Mouse (Mus musculus) embryonic stem cell, embryonic (primary cell): ENCODE data around the gene Ccl22.

ENCODE experiments used
- CTCF ChIA-PET, 4 experiments: fragments of 300-600 bp in 2 of 4; fragments of 350-600 bp in 2 of 4; sonication (Branson Sonifier 250); formaldehyde crosslinking; loops; one replicate each; lab custom pipeline; 2022; ENCODE audit warnings: inconsistent platforms in 2 of 4; lab: Charles Lee
- POLR2A ChIA-PET, 4 experiments: fragments of 300-600 bp in 2 of 4; fragments of 350-600 bp in 2 of 4; sonication (Branson Sonifier 250); formaldehyde crosslinking; loops; one replicate each; lab custom pipeline; 2022; ENCODE audit warnings: antibody characterized with exemption in 4 of 4, inconsistent platforms in 1 of 4; lab: Charles Lee

Ccl22 gene

GRCm38 (mm10) chr8:94783890-94784289 is 38.5 kb downstream of the Ccl22 start:
- CTCF ChIA-PET: interaction anchor here in 2 of 4 experiments (0.6 to 1.2 kb wide), 2 partner anchors 17 to 84 kb away, joined by 3 to 4 read pairs; no protein-coding TSS in a partner anchor
- POLR2A ChIA-PET: interaction anchor here in 2 of 4 experiments (1.1 to 4.1 kb wide), 2 partner anchors 11 to 12 kb away, joined by 3 to 30 read pairs; partner anchors contain the start of gene Cx3cl1 (in 2 of the 2)

- ChIA-PET POLR2A (interaction anchor here in 2 of 4 experiments (1.1 to 4.1 kb wide), 2 partner anchors 12 to 14 kb away, joined by 3 to 30 read pairs; partner anchors contain the start of gene Cx3cl1 (in 2 of the 2)), CTCF (interaction anchor here (0.6 to 1.8 kb wide), 9 partner anchors 12 to 128 kb away, joined by 3 to 8 read pairs (median 4); partner anchors contain the start of gene Cx3cl1 (in 1 of the 4))
Measured at GRCm38 (mm10) chr8:94785247-94785985, 40.0 kb downstream of the Ccl22 start.

GRCm38 (mm10) chr8:94785995-94786595 is 40.7 kb downstream of the Ccl22 start:
- ChIA-PET CTCF (interaction anchor here in 3 of 4 experiments (0.6 to 1.8 kb wide), 9 partner anchors 13 to 781 kb away, joined by 3 to 8 read pairs (median 4); partner anchors contain the start of gene Cx3cl1 (in 1 of the 3)), POLR2A (interaction anchor here in 1 of 4 experiments (4.1 kb wide), 1 partner anchor 13 kb away, joined by 30 read pairs; the partner anchor contains the start of gene Cx3cl1)

DNA sequence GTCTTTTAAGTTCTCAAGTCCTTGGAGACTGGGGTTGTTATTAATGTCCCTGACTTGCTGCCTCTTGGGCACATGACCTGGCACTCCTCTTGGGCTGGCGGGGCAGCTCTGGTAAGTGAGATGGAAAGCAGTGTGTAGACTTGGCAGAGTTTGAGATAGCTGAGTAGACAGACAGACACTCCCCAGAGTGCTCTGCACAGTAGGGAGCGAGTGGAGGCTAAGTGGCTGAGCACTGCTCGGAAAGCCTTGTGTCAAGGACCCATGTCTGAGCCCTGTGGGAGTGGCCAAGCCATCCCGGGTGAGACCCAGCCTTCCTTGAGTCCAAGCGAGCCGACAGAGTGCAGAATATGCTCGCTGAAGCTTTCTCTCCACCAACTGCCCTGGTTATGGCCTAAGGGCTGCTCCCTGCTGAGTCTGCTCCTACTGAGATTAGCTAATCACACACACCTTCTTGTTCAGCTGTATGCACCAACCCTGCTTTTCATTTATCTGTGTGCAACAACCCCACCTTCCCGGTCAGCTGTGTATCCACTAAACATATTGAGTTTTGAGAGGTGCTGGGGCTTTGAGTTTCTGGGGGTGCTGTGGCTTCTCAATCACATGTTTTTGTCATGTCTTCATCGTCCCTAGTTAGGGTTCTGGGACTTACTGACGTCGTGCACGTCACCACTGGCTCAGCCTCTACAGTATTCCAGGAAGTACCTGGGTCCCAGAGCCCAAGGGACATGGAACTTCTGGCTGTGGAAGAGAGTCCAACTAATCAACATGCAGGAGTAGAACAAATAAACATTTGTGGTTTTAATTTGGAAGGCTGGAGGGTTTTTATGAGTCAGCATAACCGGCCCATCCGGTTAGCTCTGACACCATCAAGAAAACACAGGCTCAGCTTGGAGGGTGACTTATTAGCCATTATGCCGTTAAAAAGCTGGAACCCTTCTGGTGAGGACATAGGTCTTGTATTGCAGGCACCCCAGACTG is 42.4 kb downstream of the Ccl22 start:
- CTCF ChIA-PET: interaction anchor here in 2 of 4 experiments (0.5 to 1.4 kb wide), 5 partner anchors 14 to 648 kb away, joined by 3 to 6 read pairs (median 3); partner anchors contain the start of genes Fam192a (in 1 of the 2) and Rspry1 (in 1 of the 2)
- POLR2A ChIA-PET: interaction anchor here in 3 of 4 experiments (0.6 to 4.1 kb wide), 5 partner anchors 15 to 1011 kb away, joined by 4 to 30 read pairs (median 6); partner anchors contain the start of gene Cx3cl1 (in 2 of the 3)

- ChIA-PET CTCF (interaction anchor here in 1 of 4 experiments (0.8 kb wide), 1 partner anchor 12 kb away, joined by 3 read pairs; no protein-coding TSS in a partner anchor), POLR2A (interaction anchor here in 2 of 4 experiments (1.2 to 1.4 kb wide), 2 partner anchors 17 kb away, joined by 5 read pairs; partner anchors contain the start of gene Cx3cl1 (in 2 of the 2))
Measured at GRCm38 (mm10) chr8:94789256-94789955, 44.0 kb downstream of the Ccl22 start.

- CTCF ChIA-PET: no interaction called here
- POLR2A ChIA-PET: no interaction called here
Measured at GRCm38 (mm10) chr8:94794368-94794767, 49.0 kb downstream of the Ccl22 start.

DNA sequence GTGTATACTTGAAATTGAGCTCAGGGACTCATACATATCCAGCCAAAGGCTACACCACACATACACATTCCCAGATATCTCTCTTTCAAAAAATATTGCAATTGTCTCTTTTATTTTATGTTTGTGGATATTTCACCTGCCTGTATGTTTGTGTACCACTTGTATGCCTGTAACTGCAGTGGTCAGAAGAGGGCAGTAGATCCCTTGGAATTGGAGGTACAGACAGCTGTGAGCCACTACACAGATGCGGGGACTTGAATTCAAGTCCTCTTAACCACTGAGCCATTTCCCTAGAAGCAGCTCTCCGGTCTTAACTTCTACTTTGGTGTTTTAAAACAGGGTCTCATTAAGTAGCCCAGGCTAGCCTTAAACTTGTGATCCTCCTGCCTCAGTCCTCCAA is 49.4 kb downstream of the Ccl22 start:
- CTCF ChIA-PET: no interaction called here
- POLR2A ChIA-PET: interaction anchor here in 1 of 4 experiments (0.6 kb wide), 1 partner anchor 65 kb away, joined by 6 read pairs; no protein-coding TSS in a partner anchor

DNA sequence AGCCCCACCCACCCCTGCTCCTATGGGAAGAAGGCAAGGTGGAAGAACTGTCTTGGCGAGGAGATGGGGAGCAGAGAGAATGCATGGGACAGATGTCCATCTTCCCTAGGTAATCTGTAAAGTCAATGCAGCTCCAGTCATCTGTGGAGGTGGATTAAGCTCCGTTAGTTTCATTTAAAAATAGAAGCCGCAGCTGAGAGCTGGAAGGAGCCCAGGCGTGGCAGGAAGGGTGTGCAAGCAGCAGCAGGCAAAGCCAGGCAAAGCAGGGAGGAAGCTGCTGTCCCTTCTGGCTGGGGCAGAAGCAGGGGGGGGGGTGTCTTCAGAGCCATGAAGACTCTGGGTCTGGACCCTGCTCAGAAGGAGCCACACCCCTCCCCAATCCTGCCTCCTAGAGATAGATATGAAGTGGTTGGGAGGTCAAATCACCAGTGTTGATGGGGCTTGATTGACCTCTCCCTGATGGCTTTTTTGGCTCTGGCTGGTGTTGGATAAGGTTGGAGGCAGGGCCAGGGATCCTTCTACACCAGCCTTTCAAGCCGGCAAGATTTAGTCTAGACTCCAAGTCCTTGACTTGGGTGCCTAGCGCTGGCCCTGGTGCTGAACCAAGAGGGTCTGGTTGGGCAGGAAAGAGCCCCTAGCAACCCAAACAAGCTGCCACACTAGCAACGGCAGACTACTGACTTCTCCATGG is 55.0 kb downstream of the Ccl22 start:
- ChIA-PET CTCF (interaction anchor here in 3 of 4 experiments (0.6 to 2.7 kb wide), 6 partner anchors 11 to 122 kb away, joined by 3 to 11 read pairs (median 4); no protein-coding TSS in a partner anchor), POLR2A (interaction anchor here in 2 of 4 experiments (1.4 to 1.6 kb wide), 2 partner anchors 9 to 28 kb away, joined by 3 to 4 read pairs; partner anchors contain the start of gene Cx3cl1 (in 1 of the 2))
